Mouse (Mus musculus) Patski (cell line): ENCODE measurements around the gene Upb1. TPM values are rescaled to one million over a fixed set of nuclear protein-coding genes. Genes with fewer than 3 reads are reported as not detected.
"Not testable (repeated sequence)": the region's sequence is repeated elsewhere in the genome, so short reads cannot be mapped to it uniquely, and the experiment has no call there.

Experiments
- ATAC-seq: fragments of 100-300 bp; one replicate; pipeline ENCODE4 v1.8.0; 2021
- CTCF ChIA-PET: fragments of 350-600 bp; sonication (Branson Sonifier 250); formaldehyde crosslinking; loops from one replicate; lab custom pipeline; 2022; ENCODE audit warnings: inconsistent platforms; lab: Charles Lee
- POLR2A ChIA-PET: fragments of 350-600 bp; sonication (Branson Sonifier 250); formaldehyde crosslinking; loops from one replicate; lab custom pipeline; 2022; ENCODE audit warnings: antibody characterized with exemption, inconsistent platforms; lab: Charles Lee
- DNase-seq: peaks from one replicate; pipeline ENCODE4 v3.0.0-alpha.2; 2011; ENCODE audit warnings: low read depth, low spot score
- H3K27me3 ChIP-seq: fragments of 371-371 bp; one replicate; pipeline ENCODE4 v1.5.1; 2021
- CTCF ChIP-seq: fragments of 100-300 bp; IDR thresholded peaks from one replicate; pipeline ENCODE4 v1.5.1; 2021
- in situ Hi-C: fragments of 300-500 bp; cut with MboI; formaldehyde crosslinking; loops from 3 replicates; pipeline ENCODE4 v1.11.1; 2018; ENCODE audit warnings: low pct_unique_long_range_greater_than_20kb, mixed read lengths
- polyA plus RNA-seq: library from polyadenylated mRNA; unstranded; gene quantifications from one replicate; pipeline ENCODE4 v1.2.3, GENCODE M21; 2021

Upb1 gene
- polyA plus RNA-seq, 1 experiment from 2014 or later, result not detected

DNA sequence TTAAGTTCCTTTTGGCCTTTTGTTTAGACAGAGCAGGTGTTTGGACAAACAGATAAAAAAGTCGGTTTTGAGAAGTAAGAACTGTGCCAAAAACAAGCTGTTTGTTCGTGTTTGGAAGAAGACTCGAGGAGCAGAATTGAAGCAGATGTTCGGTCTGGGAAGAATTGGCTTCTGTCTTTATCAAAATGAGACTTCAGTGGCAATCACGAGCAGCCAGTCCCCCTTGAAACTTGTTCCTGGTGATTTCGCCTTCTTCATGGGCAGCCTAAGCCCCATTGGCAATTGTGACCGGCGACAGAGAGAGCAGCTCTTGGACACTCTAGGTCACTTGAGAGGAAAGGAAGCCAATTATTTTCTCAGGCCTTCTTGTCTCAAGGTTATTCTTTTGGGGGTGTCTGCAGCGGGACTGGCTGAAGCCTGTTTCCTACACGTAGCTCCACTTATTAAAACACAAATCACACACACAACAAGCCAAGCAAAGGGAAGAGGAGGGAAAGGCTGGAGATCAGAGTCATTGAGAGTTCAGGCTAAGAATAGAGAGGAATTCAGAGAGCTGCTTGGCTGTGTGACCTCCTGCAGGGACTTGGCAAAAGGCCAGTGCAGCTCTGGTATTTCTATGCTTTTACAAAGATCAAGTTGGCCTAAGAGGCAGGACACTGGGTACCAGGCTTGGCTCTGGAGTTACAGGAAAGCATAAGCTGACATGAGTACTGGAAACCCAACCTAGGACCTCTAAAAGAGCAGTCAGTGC is 50.3 kb downstream of the Upb1 start:
- POLR2A ChIA-PET, result no interaction called here
- no peaks in the 10 kb centered on the region for H3K27me3 ChIP-seq

DNA sequence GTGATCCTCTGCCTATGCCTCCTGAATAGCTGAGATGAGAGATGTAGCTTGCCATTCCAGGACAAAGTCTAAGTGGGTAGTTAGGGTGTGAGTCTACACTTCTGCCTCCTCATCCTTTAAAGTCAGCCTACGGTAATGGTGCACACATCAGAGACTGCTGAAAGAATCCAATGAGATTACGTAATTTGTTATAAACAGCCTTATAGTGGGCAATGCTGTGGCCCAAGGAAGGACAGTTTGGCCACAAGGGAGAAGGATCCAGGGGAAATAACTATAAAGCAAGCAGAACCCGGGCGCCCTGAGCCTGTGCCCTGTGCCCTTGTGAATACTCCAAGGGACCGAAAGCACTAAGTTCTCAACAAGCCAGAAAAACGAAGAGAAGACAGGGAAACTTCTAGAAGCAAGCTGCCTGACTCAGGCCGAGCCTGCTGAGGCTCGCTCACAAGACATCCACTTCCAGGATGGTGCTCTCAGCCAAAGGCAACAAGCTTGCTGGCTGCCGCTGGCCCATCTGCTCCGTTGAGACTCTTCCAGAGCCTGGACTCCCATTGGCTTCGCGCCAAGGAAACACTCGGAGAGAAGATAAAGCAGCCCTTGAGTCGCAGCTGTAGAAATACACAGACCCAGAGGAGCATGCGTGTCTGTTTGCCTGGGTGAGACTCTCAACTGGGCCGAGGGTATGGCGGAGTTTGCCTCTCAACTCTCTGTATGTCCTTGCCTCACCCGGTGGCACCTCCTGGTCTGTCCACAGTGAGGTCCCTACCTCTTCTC is 55.3 kb downstream of the Upb1 start:
- in situ Hi-C loops, POLR2A ChIA-PET, ATAC-seq, DNase-seq, H3K27me3 ChIP-seq: not testable (repeated sequence)
- CTCF ChIA-PET, result interaction anchor here (1.2 kb wide), 1 partner anchor 243 kb away, joined by 3 read pairs; no protein-coding TSS in a partner anchor

More for the DNA sequence above, 50.3 kb downstream of the Upb1 start:
- TF ChIP-seq CTCF, result no peak
- ATAC-seq, result peak; percentile 70
- in situ Hi-C loops, result no loop called here
- peak; percentile 67 for DNase-seq
- CTCF ChIA-PET, result interaction anchor here (1.1 to 4.7 kb wide), 2 partner anchors 11 to 25 kb away, joined by 3 to 28 read pairs; no protein-coding TSS in a partner anchor

DNA sequence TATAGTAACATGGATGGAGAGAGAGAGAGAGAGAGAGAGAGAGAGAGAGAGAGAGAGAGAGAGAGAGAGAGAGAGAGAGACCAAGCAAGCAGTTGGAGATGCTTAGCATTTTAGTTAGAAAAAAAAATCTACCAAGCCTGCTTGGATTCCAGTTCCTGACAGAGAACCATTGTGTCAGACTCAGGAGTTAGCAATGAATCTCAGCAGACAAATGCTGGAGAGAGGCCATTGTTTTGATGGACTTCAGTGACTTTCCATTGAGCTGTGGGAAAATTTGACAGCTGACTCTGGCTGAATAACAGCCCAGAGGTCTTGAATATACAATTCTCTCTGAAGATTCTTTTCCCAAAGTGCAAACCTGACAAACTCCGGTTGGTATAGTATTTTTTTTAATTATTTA is 56.9 kb downstream of the Upb1 start:
- in situ Hi-C loops, result no loop called here
- ChIA-PET CTCF (interaction anchor here (0.9 kb wide), 1 partner anchor 31 kb away, joined by 3 read pairs; no protein-coding TSS in a partner anchor), POLR2A (no interaction called here)
- H3K27me3 ChIP-seq, result no peaks in the 10 kb centered on the region
- ATAC-seq (no peak), DNase-seq (no peak)
- TF ChIP-seq CTCF, result no peak

DNA sequence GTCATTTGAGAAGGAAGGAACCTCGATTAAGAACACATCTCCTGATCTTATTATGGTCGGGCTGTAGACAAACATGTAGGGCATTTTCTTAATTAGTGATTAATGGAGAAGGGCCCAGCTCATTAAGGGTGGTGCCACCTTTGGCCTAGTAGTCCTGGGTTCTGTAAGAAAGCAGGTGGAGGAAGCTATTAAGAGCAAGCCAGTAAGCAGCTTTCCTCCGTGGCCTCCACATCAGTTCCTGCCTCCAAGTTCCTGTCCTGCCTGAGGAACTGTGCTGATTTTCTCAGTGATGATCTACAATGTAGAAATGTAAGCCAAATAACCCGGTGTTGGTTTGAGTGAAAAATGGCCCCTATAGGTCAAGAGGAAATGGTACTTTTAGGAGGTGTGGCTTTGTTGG is 57.4 kb downstream of the Upb1 start:
- no peak for DNase-seq
- H3K27me3 ChIP-seq, result no peaks in the 10 kb centered on the region
- ATAC-seq, result no peak
- ChIA-PET POLR2A (no interaction called here), CTCF (interaction anchor here (0.9 kb wide), 1 partner anchor 31 kb away, joined by 3 read pairs; no protein-coding TSS in a partner anchor)
- in situ Hi-C loops, result no loop called here
- TF ChIP-seq CTCF, result no peak

DNA sequence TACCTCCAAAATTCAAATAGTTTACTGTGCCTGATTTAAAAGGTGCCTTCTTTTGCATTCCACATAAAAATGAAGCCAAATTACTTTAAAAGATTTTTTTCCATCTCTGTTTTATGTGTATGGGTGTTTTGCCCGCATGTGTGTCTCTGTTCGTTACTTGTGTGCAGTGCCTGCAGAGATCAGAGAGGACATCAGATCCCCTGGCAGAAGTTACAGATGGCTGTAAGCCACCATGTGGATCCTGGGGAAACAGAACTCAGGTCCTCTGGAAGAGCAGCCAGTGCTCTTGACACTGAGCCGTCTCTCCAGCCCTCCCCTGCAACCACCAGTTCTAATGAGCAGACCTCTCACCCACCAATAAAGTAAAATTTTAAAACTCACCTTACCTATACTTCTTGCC is 61.8 kb downstream of the Upb1 start:
- in situ Hi-C loops, result no loop called here
- no peak for DNase-seq

DNA sequence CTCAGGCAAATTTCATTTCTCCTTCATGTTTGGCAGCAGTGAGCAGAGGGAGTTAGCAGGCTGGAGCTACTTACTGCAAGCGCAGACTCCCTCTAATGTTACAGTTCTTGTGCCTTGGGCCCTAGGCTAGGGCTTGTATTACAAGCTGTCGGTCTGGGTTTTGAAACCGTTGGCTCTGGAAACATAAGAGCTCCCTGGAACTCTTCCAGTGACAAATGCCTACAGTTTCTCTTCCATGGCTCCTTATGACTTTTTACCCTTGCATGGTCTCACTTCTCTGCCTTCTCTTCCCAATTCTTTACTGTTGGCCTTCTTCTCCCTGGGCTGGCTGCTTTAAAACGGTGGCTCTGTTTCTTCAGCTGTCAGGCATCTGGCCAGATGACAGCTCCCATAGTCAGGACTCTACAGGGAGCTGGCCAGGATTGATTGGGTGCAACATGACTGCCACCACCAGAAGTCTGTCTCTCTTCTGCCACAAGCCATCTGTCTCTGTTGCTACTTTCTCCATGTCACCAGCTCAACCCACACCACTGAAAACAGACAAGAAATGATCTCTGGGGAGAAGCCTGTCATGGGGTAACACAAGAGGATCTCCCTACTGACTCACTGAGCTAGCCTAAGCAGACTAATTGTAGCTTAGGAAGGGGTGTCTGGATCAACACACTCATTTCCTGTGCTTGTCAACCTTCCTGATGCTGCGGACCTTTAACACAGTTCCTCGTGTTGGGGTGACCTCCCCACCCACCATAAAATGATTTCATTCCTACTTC is 65.1 kb downstream of the Upb1 start:
- no peak for TF ChIP-seq CTCF
- ATAC-seq (no peak), DNase-seq (no peak)
- ChIA-PET POLR2A (no interaction called here), CTCF (interaction anchor here (1.4 kb wide), 1 partner anchor 28 kb away, joined by 6 read pairs; no protein-coding TSS in a partner anchor)
- H3K27me3 ChIP-seq, result no peaks in the 10 kb centered on the region
- in situ Hi-C loops, result no loop called here

More for the DNA sequence above, 61.8 kb downstream of the Upb1 start:
- TF ChIP-seq CTCF, result no peak
- POLR2A ChIA-PET, result no interaction called here
- CTCF ChIA-PET, result no interaction called here
- no peaks in the 10 kb centered on the region for H3K27me3 ChIP-seq
- no peak for ATAC-seq

DNA sequence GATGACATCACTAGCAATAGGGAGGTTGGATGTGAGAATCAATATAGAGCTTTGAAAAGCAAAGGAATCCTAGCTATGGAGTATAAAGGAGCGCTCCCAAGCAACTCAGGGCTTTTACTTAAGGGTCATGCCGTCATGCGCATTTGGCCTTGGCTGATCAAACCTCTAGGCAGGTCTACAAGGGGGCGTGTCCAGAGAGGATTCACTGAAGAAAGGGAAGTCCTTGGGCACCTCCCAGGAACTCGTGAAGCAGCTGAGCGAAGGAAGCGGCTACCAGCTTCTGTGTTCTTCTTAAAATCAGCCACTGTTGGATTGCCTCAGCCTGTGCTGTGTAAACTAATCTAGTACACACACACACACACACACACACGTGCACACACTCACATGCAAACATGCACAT is 72.5 kb downstream of the Upb1 start:
- no peak for TF ChIP-seq CTCF
- H3K27me3 ChIP-seq, result no peaks in the 10 kb centered on the region
- CTCF ChIA-PET, result no interaction called here
- ATAC-seq (no peak), DNase-seq (no peak)
- POLR2A ChIA-PET, result no interaction called here
- in situ Hi-C loops, result no loop called here

DNA sequence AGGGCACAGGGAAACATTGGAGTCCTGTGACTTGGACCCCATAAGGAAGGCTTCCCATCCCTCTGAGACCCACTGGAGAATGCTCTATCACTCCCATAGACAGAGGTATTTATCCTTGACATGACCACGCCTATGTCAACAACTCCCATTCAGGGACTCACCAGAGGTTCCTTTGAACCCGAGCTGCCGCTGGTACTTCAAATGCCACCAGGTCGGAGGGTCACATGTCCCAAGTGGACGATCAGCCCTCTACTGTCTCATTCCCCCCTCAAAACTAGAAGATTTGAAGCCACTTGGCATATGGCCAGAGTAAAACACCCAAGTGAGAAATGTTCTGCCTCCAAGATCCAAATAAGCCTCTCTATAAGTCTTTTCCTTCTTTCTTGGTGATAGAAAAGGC is 73.7 kb downstream of the Upb1 start:
- H3K27me3 ChIP-seq, result no peaks in the 10 kb centered on the region
- POLR2A ChIA-PET, result interaction anchor here (0.6 kb wide), 1 partner anchor 74 kb away, joined by 3 read pairs; no protein-coding TSS in a partner anchor
- ATAC-seq (no peak), DNase-seq (no peak)
- CTCF ChIA-PET, result interaction anchor here (0.7 kb wide), 1 partner anchor 36 kb away, joined by 3 read pairs; no protein-coding TSS in a partner anchor
- in situ Hi-C loops, result no loop called here
- TF ChIP-seq CTCF, result no peak

DNA sequence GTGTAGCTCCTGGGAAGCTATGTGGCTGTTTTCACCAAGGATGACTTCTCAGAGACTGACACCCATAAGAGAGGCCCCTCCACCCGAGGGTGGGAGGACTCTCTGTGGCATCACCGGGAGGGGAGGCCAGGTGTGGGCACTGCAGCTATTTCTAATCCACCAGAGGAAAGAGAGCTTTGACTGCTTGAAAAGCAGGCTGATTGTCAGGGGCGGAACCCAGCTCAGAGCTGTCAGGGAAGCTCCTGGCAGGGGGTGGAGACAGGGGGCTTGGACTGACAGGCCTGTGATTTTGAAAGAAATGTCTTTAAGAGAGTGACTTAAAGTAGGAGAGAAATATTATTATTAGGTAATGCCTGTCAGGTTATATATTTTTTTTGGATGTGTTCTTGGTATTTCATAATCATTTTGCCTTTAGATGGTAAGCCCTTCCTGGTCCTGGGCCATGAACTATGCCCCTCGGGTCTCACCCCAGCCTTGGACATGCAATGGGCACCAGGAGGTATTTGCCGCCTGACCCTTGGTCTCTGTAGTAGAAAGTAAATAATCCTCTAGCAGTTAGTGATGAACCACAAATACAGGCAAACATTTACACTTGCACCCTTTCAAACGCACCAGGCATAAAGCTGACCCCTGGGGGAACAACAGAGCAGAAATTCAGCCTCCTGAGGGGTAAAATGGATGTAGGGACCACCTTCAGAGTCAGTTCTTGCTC is 74.4 kb downstream of the Upb1 start:
- in situ Hi-C loops, DNase-seq, POLR2A ChIA-PET, H3K27me3 ChIP-seq, ATAC-seq: not testable (repeated sequence)
- CTCF ChIA-PET, result interaction anchor here (1.2 to 1.6 kb wide), 2 partner anchors 24 to 36 kb away, joined by 3 to 6 read pairs; no protein-coding TSS in a partner anchor
